Mouse (Mus musculus) mouse embryonic stem cell (cell line): ENCODE data around the gene Rasgef1a.

ENCODE experiments used
- in situ Hi-C, 2 experiments: fragments of 300-500 bp; cut with MboI; formaldehyde crosslinking; loops; 1 replicate in 1 of 2; 3 replicates in 1 of 2; pipeline ENCODE4 v1.14.3; 2019 to 2020; ENCODE audit warnings: low sequenced_read_pairs in 2 of 2, low pct_unique_long_range_greater_than_20kb in 1 of 2, mixed read lengths in 1 of 2; ENCODE audit not compliant: unreplicated experiment in 1 of 2

The Rasgef1a gene

GRCm38 (mm10) chr6:118065837-118066198 lies 54.6 kb downstream of the Rasgef1a start:
- in situ Hi-C loops = no loop called here

DNA sequence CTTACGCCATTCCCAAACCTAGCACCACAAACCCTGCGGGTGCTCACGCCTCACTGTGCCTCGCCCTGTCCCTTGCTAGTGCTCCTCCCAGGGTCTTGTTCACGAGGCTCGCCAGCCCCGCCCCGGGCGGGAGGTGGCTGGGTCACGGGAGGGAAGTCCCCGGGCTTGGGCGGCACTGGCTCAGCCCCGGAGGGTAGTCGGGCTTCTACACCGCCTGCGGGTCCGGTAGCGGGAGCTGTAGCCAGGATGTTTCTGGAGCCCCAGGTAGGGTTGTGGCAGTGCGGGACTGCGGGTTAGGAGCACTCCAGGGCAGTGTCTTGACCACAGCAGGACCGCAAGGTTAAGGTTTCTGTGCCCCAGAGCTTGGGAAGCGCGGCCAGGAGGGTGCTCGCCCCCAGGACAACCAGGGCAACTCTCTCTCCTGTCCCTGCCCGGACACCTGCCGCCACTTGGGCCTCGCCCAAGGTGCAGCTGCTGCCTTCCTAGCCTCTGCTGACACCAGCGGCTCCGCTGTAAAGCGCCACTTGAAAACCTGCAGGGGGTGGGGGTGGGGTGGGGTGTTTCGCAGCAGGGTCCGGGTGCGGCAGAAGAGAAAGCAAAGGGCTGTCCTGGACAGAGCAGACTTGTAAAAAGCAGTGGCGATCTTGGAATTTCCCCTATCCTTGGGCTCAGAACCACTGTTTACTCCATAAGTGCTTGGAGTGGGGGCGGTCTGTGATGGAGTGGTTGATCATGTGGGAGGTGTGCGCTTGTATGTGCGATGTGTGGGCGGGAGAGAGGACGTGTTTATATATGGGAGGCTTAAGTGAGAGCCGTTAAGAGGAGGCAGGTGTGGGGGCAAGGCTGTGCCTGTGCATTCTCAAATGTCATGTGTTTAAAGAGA lies 55.2 kb downstream of the Rasgef1a start:
- in situ Hi-C loops = no loop called here

GRCm38 (mm10) chr6:118067720-118068119 lies 56.5 kb downstream of the Rasgef1a start:
- in situ Hi-C loops = no loop called here

DNA sequence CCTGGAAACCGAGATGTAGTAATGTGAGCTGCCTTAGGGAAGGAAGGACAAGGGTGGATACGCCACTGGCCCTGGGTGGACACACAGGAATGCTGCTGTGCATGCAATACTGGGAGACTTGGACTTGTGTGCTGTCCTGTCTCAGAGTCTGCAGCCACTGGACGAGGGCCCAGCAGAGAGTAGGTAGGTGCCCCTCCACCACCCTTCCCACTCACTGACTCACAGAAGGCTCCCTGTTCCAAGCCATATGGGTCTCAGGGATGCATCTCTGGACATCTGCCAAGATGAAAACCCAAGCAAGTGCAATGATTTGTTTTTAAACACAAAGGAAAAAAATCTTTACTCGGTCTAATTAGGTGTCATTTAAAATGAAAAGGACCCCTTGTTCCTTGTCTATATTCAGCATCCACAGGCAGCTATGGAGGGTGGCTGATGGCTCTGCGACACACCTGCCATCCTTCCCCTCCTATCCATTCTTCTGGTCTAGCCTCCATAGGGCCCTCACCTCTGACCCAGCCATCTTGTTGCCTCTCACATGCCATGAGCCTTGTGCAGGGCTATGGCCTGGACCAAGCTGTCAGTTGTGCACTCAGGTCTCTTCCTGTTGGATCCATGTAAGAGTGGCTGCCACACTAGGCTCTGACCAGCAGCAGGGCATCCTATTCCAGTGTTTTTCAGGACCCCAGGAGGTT lies 59.2 kb downstream of the Rasgef1a start:
- in situ Hi-C loops = no loop called here

DNA sequence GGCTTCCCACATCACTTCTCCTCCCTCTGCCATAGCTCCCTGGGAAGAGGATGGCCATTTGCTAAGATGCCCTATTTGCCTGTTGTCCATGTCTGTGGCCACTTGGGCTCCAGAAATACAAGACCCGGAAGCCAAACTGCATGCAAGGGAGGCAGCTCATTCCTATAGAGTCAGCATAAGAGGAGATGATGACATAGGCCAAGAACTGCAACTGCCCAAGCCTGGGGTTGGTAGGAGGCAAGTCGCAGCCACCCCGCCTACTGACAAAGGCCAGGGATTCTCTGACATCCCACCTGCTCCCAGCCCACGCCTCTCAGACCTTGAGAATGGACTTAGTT lies 59.7 kb downstream of the Rasgef1a start:
- in situ Hi-C loops = no loop called here

GRCm38 (mm10) chr6:118071416-118071815 lies 60.2 kb downstream of the Rasgef1a start:
- in situ Hi-C loops = no loop called here

DNA sequence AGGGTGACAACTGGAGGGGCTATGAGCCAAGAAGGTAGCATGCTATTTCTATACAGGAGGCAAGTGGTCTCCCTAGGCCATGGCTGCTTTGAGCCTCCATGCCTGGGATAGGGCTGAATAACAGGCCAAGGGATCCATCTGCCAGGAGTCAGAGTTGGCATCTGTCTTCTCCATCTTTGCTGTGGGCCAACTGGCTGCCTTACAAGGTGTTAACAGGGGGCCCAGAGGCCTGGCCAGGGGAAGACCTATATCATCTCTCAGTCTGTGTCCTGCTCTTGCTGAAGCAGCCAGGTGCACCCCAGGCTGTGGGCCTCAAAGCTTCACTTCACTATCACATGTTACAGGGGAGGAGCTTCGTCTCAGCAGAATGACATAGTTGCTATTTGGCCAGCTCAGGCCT lies 60.9 kb downstream of the Rasgef1a start:
- in situ Hi-C loops = no loop called here

- in situ Hi-C loops = no loop called here
Measured at GRCm38 (mm10) chr6:118074151-118074550, 62.9 kb downstream of the Rasgef1a start.

DNA sequence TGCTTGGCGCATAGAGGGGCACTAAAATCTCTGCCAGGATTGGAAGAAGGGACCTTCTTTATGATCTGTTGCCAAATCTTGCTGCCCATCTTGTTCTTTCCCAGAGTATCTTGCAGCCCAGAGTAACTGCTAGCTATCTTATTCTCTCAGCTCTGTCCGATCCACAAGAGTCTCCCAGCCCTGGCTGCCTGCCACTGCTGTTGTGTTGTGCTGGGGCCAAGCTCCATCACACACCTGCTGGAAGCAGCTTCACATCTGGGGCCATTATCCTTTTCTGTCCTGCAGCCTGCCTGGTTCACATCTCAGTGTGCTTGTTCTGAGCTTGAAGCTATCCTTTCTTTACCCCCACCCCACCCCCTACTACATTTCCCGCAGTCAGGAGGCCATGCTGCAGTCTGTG lies 65.0 kb downstream of the Rasgef1a start:
- in situ Hi-C loops = no loop called here

DNA sequence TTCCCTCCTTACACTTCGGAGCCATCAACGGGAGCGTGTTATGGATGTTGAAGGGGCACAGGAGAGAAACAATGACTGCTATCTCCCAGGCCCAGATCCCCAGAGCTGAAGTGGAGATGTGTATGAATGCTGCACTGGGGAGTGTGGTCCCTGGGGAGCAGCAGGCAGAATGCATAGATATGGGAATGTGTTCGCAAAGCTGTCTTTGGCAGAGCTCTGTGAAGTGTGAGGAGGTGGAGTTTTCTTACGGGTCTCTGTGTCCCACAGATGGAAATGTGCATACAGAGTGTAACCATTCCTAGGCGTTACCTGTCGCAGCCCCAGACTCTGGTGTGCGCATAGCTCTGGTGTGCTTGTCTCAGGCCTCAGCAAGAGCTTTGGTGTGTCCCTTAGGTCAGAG lies 65.5 kb downstream of the Rasgef1a start:
- in situ Hi-C loops = no loop called here

DNA sequence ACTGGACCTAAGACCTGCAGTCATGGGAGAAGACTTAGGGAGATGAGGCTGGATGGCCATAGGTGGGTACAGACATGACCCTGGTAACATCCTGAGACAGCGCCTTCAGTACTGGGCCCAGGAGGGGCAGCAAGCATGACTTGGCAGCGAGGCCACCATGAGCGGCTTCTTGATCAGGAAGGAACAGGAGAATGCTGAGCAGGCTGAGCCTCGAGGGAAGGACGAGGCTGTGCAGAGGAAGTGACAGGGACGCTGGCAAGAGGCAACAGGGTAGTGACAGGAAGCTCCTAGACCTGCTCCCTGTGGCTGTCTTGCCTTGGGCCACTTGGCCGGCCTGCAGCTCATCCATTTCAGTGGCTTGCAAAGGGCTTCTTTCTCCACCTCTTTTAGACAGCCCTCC lies 66.2 kb downstream of the Rasgef1a start:
- in situ Hi-C loops = no loop called here

DNA sequence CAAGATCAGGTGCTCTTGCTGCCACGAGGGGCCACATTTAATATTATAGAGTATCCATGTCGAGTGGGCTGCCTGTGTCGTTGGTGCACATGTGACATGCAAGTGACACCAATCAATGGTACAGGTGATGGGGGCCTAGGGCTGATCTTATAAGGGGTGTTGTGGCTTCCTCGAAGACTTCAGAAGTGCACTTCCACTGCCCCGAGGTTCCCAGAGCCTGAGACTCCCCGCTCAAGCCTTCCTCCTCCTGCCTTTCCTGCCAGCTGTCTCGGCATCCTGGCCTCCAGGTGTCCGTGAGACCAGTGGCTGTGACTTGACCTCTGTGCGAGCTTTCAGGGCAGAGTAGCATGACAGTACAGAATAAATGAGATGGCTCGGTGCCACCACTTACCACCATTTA lies 67.5 kb downstream of the Rasgef1a start:
- in situ Hi-C loops = no loop called here

DNA sequence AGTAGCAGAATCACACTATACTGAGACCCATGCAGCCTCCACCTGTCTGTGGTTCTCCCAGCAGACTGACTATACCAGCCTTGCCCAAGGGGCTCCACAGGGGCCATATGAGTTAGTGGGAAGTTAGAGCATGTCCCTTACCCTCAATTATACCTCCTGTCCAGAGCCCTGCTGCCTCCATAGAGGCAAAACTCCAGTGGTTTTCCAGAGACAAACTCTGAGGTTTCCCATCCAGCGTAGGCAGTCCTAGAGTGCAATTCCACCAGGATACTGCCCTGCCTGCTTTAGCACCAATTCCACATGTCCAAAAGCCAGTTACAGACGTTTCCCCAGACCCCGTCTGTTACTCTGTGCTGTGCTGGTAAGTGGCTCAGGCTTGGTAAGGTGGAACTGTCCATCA lies 68.1 kb downstream of the Rasgef1a start:
- in situ Hi-C loops = no loop called here

GRCm38 (mm10) chr6:118079762-118080465 lies 68.7 kb downstream of the Rasgef1a start:
- in situ Hi-C loops = no loop called here

DNA sequence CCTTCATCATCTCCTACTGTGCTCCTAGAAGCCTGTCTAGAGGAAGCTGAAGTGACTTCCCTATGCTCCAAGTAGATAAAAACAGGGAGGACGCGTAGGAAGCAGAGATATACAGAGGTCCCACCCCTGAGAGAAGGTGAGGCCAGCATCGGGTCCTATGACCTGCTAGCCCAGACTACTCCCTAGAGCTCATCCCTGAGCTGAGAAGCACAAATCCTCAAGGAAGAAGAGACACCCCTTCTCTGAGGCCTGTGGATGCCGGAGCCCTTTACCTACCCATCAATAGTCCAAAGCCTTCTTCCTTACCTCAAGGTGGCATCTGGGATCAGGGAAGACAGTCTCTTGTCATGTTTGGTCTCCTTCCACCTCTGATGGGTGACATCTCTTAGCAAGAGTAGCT lies 69.5 kb downstream of the Rasgef1a start:
- in situ Hi-C loops = no loop called here

DNA sequence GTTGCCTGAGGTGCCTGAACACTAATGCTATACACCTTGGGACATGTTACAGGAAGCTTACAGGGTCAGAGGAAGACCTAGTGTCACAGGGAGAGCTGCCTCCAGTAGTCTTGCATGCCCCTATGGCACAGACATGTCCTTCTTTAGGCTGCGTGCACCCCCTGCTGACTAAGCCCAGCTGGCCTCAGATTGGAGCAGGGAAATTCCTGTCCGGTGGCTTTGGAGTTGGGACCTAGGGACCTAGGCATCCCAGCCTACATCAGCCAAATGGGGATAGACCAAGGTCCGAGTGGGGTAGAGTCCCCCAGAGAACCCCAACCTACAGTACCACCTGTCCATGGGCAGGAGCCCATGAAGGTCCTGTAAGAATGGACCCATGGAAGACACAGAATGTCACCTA lies 71.1 kb downstream of the Rasgef1a start:
- in situ Hi-C loops = no loop called here

DNA sequence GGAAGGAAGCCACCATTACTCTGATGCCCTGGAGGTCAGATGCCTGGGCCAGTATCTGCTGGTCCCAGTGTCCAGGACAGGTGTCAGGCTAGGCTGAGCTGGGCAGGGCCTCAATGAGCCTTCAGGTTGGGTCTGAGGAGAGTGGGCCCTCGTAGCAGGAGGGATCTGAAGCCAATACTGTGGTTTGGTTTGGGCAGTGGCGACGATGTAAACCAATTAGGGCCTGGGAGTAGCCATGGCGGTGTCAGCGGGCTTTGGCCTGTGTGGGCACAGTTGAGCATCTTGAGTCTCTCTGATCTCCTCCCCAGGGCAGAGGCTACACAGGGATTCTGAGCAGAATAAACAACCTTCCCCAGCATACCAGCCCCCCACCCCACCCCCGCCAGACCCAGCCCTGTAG lies 72.4 kb downstream of the Rasgef1a start:
- in situ Hi-C loops = no loop called here

DNA sequence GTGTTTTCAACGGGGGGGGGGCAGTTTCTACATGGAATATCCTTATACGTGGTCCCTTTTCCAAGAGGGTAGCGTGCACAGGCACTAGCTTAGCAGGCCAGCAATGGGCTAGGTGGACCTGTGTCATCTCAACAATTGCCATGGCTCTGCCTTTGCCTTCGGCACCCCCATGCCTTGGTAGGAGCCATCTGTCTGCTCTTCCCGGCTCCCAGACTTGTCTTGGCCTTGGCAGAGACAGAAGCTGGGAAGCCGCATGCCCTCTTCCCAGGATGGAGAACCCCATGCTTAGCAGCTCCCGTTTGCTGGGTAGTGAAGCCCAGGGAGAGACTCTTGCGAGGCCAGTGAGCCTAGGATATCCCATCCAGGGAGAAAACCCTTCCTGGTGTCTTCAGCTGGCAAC lies 73.4 kb downstream of the Rasgef1a start:
- in situ Hi-C loops = no loop called here

GRCm38 (mm10) chr6:118087955-118088354 lies 76.7 kb downstream of the Rasgef1a start:
- in situ Hi-C loops = no loop called here
